Mouse (Mus musculus) ES-E14 (cell line): ENCODE data around the gene Vegfa.

Experiments
- CHD2 ChIP-seq: IDR thresholded peaks from 2 replicates; pipeline ENCODE4 v1.6.1; 2014; ENCODE audit warnings: mild to moderate bottlenecking, low read depth, low read length, inconsistent platforms
- HCFC1 ChIP-seq: IDR thresholded peaks from 2 replicates; pipeline ENCODE4 v1.6.1; 2012; ENCODE audit warnings: low read length, inconsistent platforms, borderline replicate concordance; ENCODE audit not compliant: insufficient read depth
- MAFK ChIP-seq: IDR thresholded peaks from 2 replicates; pipeline ENCODE4 v1.6.1; 2014; ENCODE audit warnings: mild to moderate bottlenecking, low read depth, low read length, inconsistent platforms; ENCODE audit not compliant: insufficient read depth
- ZC3H11A ChIP-seq: IDR thresholded peaks from 2 replicates; pipeline ENCODE4 v1.6.1; 2012; ENCODE audit warnings: low read depth, mild to moderate bottlenecking, inconsistent platforms, low read length, borderline replicate concordance
- ZNF384 ChIP-seq: IDR thresholded peaks from 2 replicates; pipeline ENCODE4 v1.6.1; 2012; ENCODE audit warnings: low read depth, low read length, inconsistent platforms

DNA sequence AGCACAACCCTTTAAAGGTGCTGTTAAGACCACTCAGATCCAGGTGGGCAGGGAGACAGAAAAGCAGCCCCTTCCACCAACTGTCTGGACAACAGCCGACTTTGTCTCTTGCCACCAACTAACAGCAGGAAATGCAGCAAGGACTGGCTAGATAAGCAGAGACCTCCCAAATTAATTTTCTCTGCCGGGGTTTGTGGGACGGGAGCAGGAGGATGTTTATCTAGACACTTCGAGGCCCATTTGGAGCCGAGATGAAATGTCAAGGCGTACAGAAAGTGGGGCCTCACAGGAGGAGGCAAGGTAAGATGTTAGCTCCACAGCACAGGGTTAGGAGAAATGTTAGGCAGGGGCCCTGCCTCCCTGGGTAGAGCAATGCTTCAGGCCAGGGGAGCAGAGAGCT lies 8.4 kb upstream of the Vegfa start:
- no peak for TF ChIP-seq ZNF384
- TF ChIP-seq HCFC1 = no peak
- TF ChIP-seq ZC3H11A = no peak
- no peak for TF ChIP-seq CHD2
- no peak for TF ChIP-seq MAFK
